Mouse (Mus musculus) monocyte, adult 2 months (primary cell): ENCODE measurements around the gene Akap13.
"Not testable (repeated sequence)": the region's sequence is repeated elsewhere in the genome, so short reads cannot be mapped to it uniquely, and the experiment has no call there.

Experiments
- DNase-seq, 2 experiments: peaks; one replicate each; pipeline ENCODE4 v3.0.0; 2022; ENCODE audit warnings: low spot score in 2 of 2, low read depth in 1 of 2

Gene Akap13

GRCm38 (mm10) chr7:75595268-75595667 lies 139.9 kb downstream of the Akap13 start:
- DNase-seq, result no peak

- peak; percentile 51 to 77 for DNase-seq
Measured at GRCm38 (mm10) chr7:75596058-75596748, 140.9 kb downstream of the Akap13 start.

DNA sequence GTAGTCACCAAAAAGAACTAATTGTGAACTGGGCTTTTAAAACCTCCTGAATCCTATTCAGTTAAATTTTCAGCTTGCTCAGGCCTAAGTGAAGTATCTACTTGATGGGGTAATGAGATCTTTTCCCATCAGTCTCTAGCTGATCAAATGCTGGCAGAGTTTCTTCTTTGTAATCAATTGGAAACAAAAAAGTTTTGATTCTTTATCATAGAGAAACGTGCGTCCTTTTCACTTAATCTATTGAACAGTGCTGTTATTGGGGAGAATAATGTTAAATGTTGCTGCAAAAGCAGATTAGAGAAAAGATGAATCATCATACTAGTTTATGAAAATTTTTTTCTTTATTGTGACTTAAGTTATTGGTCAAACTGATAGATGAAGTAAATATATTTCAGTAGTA lies 142.5 kb downstream of the Akap13 start:
- DNase-seq, result no peak

- DNase-seq, result no peak
Measured at GRCm38 (mm10) chr7:75600360-75601075, 145.2 kb downstream of the Akap13 start.

- DNase-seq, result no peak
Measured at GRCm38 (mm10) chr7:75607248-75607647, 151.9 kb downstream of the Akap13 start.

DNA sequence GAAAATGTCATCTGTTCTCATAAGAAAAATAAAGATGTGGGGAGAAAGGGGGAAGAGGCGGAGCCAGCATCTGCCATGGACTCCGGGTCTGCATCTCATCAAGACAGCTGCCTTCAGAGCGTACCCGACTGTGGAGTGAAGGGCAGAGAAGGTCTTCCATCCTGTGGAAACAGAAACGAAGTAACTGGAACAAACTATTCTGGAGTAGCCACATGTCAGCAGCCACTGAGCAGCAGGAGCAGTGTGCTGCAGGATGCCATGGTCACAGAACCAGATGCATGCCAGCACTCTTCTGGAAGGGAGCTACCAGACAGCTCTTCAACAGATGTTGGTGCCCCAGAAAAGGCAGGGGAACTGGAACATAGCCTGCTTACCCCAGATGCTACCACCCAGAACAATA lies 153.4 kb downstream of the Akap13 start:
- no peak for DNase-seq

DNA sequence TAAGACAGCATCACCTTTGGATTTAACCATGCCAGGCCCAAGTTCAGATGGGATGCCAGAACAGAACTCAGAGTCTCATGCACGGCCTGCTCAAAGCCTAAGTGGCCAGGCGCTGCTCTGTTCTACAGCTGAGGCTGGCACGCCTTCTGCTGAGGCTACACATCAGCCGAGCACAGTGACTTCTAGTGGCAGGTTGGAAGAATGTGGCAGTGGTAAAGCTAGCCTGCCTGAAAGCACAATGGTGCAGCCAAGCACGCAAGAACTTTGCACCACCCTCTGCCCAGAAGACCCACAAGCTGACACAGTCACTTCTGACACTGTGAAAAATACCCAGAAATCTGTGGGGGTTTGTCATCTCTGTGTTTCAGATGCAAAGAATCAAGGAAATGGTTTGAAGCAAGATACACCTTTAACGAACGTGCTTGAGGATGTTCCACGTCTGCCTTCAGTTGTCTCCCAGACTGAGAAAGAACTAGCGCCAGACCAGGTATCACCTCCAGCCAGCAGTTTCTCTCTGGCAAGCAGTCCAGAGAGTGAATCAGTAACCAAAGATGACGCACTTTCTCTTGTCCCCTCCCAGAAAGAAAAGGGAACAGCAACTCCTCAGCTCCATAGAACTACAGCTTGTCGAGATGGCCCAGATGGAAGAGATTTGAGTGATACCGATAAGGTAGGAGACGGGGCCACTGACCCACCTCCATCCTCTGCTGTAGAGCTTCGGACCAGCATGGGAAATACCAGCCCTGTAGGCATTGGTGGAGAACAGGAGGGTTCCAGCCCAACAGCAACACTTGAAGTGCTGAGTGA lies 154.3 kb downstream of the Akap13 start:
- peak in 1 of 2 experiments; percentile 50 for DNase-seq

GRCm38 (mm10) chr7:75610391-75610790 lies 155.1 kb downstream of the Akap13 start:
- peak in 1 of 2 experiments; percentile 54 for DNase-seq

GRCm38 (mm10) chr7:75611261-75611950 lies 156.1 kb downstream of the Akap13 start:
- no peak for DNase-seq

DNA sequence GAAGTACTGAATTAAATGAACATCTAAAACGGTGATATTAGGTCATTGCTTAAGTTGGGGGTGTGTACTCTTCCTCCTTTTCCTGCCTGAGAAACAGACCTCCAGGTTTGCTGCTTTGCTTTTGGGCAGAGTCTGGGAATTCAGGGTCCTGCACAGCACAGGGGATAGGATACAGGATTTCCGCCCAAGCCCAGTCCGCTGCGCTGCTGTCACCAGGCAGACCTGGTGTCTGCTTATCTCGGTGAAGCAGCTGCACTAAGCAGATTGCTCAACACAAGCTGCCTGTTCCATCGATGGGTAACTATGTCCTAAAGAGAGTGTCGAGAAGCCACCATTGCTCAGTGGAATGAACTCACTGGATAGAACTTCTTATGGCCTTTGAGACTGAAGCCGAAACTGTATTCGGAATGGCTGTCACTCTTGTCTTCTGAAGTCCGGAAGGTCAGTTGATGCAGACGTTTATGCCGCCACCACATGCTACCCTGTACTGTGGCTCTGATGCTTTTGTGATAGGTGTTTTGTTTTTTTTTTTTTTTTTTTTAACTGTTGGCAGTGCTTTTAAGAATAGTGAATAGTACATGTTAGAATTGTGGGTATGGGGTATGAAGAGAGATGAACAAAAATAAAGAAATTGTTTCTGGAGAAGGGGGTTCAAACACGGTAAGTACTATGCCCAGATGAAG lies 156.8 kb downstream of the Akap13 start:
- no peak for DNase-seq

DNA sequence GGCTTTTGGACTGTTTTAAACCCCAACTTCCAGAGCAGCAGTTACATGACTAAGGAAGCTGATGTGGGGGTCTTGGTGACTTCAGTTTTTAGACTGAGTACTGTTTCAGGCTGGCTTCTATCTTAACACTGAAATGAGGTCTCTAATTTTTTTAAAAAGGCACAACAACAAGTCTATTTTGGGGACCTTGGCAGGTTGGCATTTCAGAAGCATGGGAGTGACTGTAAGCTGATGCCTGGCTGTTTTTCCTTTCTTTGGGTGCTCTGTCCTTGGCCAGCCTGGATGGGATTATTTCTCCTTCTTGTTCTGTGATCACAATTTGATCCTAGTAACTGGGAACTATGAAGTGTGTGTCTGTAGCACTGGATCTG lies 157.3 kb downstream of the Akap13 start:
- DNase-seq, result no peak

GRCm38 (mm10) chr7:75613240-75613639 lies 157.9 kb downstream of the Akap13 start:
- no peak for DNase-seq

- no peak for DNase-seq
Measured at GRCm38 (mm10) chr7:75614826-75615225, 159.5 kb downstream of the Akap13 start.

DNA sequence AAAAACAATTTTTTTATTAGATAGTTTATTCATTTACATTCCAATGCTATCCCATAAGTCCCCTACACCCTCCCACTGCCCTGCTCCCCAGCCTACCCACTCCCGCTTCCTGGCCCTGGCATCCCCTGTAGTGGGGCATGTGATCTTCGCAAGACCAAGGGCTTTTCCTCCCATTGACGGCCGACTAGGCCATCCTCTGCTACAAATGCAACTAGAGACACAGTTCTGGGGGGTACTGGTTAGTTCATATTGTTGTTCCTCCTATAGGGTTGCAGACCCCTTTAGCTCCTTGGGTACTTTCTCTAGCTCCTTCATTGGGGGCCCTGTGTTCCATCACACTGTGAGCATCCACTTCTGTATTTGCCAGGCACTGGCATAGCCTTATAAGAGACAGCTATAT lies 161.9 kb downstream of the Akap13 start:
- not testable (repeated sequence) for DNase-seq

- no peak for DNase-seq
Measured at GRCm38 (mm10) chr7:75618699-75619098, 163.4 kb downstream of the Akap13 start.

DNA sequence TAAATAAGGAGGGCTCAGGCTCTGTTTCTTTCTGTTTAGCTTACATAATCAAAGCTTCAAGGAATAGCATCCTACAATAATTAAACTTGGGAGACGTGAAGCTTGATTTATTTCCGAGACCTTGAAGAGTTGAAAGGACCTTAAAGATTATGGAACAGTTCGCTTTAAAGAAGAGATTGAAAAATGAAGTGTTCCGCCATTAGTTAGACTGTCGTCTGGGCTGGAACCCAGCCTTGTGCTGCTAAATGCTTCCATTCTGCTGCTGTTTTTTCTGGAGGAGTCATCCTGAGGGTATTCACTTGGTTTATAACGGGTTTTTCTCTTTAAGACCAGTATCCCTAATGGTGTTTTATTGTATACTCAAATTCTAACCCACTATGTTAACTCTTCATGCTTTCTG lies 164.5 kb downstream of the Akap13 start:
- no peak for DNase-seq

GRCm38 (mm10) chr7:75620395-75620960 lies 165.1 kb downstream of the Akap13 start:
- no peak for DNase-seq

DNA sequence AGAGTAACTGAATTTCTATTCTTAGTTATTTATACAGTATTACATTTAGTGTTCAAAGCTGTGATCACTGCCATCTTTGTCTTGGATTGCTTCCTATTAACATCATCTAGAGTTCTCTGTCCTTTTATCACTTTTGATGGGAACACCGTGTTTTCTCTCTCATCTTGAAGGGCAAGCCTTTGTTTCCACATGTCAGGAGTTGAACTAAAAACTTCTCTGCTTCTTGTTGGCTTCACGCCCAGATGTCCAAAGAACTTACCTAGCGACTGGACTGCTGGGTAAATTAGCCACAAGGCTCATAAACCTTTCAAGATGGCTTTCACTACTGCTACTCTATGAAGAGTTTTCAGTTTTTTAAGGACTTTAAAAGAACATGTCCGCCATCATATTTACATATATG lies 165.6 kb downstream of the Akap13 start:
- no peak for DNase-seq

GRCm38 (mm10) chr7:75627831-75628230 lies 172.5 kb downstream of the Akap13 start:
- no peak for DNase-seq

- no peak for DNase-seq
Measured at GRCm38 (mm10) chr7:75629669-75630068, 174.3 kb downstream of the Akap13 start.
